Mouse (Mus musculus) liver, embryonic 15.5 days (tissue): ENCODE results near the gene Gm10647. TPM values are rescaled to one million over a fixed set of nuclear protein-coding genes. Genes with fewer than 3 reads are reported as not detected.
A peak's percentile ranks its signal among the peaks of the same experiment; 100 is the strongest.
"Not testable (repeated sequence)": the region's sequence is repeated elsewhere in the genome, so short reads cannot be mapped to it uniquely, and the experiment has no call there.

Experiments
- ATAC-seq: fragments of 200-750 bp; cut with Nextera tagmentation; 2 replicates; pipeline ENCODE4 v1.8.0; 2017; ENCODE audit warnings: moderate number of reproducible peaks, mild to moderate bottlenecking, moderate library complexity; ENCODE audit not compliant: insufficient read depth
- H3K27ac ChIP-seq: fragments of 300-500 bp; sonication (generic); replicated peaks from 2 replicates; pipeline ENCODE4 v1.5.1; 2015; ENCODE audit warnings: mild to moderate bottlenecking, inconsistent platforms
- H3K27me3 ChIP-seq: fragments of 300-500 bp; sonication (generic); 2 replicates; pipeline ENCODE4 v1.6.1; 2015; ENCODE audit warnings: mild to moderate bottlenecking, inconsistent platforms
- H3K36me3 ChIP-seq: fragments of 300-500 bp; sonication (generic); replicated peaks from 2 replicates; pipeline ENCODE4 v1.6.1; 2015; ENCODE audit warnings: moderate library complexity, mild to moderate bottlenecking, inconsistent platforms
- H3K4me1 ChIP-seq: fragments of 300-500 bp; sonication (generic); replicated peaks from 2 replicates; pipeline ENCODE4 v1.6.1; 2015; ENCODE audit warnings: inconsistent platforms
- H3K4me2 ChIP-seq: fragments of 300-500 bp; sonication (generic); 2 replicates; pipeline ENCODE4 v1.6.1; 2015; ENCODE audit warnings: moderate library complexity, mild to moderate bottlenecking, inconsistent platforms
- H3K4me3 ChIP-seq: fragments of 300-500 bp; sonication (generic); replicated peaks from 2 replicates; pipeline ENCODE4 v1.5.1; 2015; ENCODE audit warnings: mild to moderate bottlenecking, inconsistent platforms
- H3K9ac ChIP-seq: fragments of 300-500 bp; sonication (generic); 2 replicates; pipeline ENCODE4 v1.6.1; 2015; ENCODE audit warnings: moderate library complexity, mild to moderate bottlenecking, inconsistent platforms
- H3K9me3 ChIP-seq: fragments of 300-500 bp; sonication (generic); replicated peaks from 2 replicates; pipeline ENCODE4 v1.6.1; 2016; ENCODE audit warnings: inconsistent platforms
- WGBS: fragments of 180-500 bp; shearing (Covaris S2); methylation state at CpG from one replicate; pipeline ENCODE4 v1.1.7; 2015; ENCODE audit warnings: mixed read lengths; ENCODE audit not compliant: insufficient replicate concordance; 5-methylcytosine and 5-hydroxymethylcytosine counted together
- polyA plus RNA-seq: library from polyadenylated mRNA; unstranded; fragments of >200 nt; fragmentation: Nextera tagmentation; extraction: Ambion mirVana; gene quantifications from 2 replicates; pipeline ENCODE4 v1.2.1, GENCODE M21; 2015

Gene Gm10647
- polyA plus RNA-seq, result 0.15 and 0.26 TPM in 2 replicates

- 58% methylated on average over 5 of the region's 5 CpGs for WGBS
- ATAC-seq, result no peak
- Histone ChIP-seq H3K4me3 (peak within 1 kb of the TSS; percentile 67), H3K4me2 (peak within 1 kb of the TSS; percentile 92), H3K27me3 (peaks cover 28% of the 10 kb centered on the region), H3K9ac (no peak within 1 kb of the TSS), H3K36me3 (no peaks in the 10 kb centered on the region), H3K27ac (peak within 1 kb of the TSS; percentile 86; the same call in 1 of the 2 replicates), H3K9me3 (no peaks in the 10 kb centered on the region), H3K4me1 (peaks cover 28% of the 10 kb centered on the region)
Observed at GRCm38 (mm10) chr9:66796739-66797138, at the start of gene Gm10647. Gene Gm10647, plus strand, starts transcription at chr9:66797039.

- Histone ChIP-seq H3K36me3 (no peaks in the 10 kb centered on the region), H3K9ac (no peak overlapping the region), H3K27ac (no peak overlapping the region), H3K27me3 (no peaks in the 10 kb centered on the region; the same call in 1 of the 2 replicates), H3K4me3 (no peak overlapping the region), H3K4me1 (no peaks in the 10 kb centered on the region), H3K9me3 (no peaks in the 10 kb centered on the region), H3K4me2 (no peak overlapping the region)
- no peak for ATAC-seq
- 78% methylated on average over 15 of the region's 15 CpGs for WGBS
Observed at GRCm38 (mm10) chr9:66748390-66748789, 48.4 kb upstream of the Gm10647 start.

GRCm38 (mm10) chr9:66752849-66753248, 44.0 kb upstream of the Gm10647 start:
- no peaks in the 10 kb centered on the region for H3K4me1 ChIP-seq
- no peak for ATAC-seq
- H3K4me3 ChIP-seq, result no peak overlapping the region
- no peaks in the 10 kb centered on the region; the same call in 1 of the 2 replicates for H3K27me3 ChIP-seq
- WGBS, result 58% methylated on average over 6 of the region's 6 CpGs
- no peaks in the 10 kb centered on the region for H3K36me3 ChIP-seq
- no peak overlapping the region for H3K4me2 ChIP-seq
- H3K27ac ChIP-seq, result no peak overlapping the region
- H3K9ac ChIP-seq, result no peak overlapping the region
- no peaks in the 10 kb centered on the region for H3K9me3 ChIP-seq

- Histone ChIP-seq H3K4me1 (no peaks in the 10 kb centered on the region), H3K27me3 (no peaks in the 10 kb centered on the region), H3K27ac (no peak overlapping the region), H3K36me3 (no peaks in the 10 kb centered on the region), H3K4me2 (no peak overlapping the region), H3K9ac (no peak overlapping the region), H3K9me3 (no peaks in the 10 kb centered on the region), H3K4me3 (no peak overlapping the region)
- WGBS, result 43% methylated on average over 1 of the region's 1 CpGs
- no peak for ATAC-seq
Observed at GRCm38 (mm10) chr9:66760991-66761390, 35.8 kb upstream of the Gm10647 start.

GRCm38 (mm10) chr9:66768721-66769120, 28.1 kb upstream of the Gm10647 start:
- Histone ChIP-seq H3K9me3 (no peaks in the 10 kb centered on the region), H3K4me2 (no peak overlapping the region), H3K4me3 (no peak overlapping the region), H3K36me3 (no peaks in the 10 kb centered on the region), H3K4me1 (0 out of 2 replicates have a peak, but pooled peaks cover 3% of the 10 kb centered on the region), H3K9ac (no peak overlapping the region), H3K27ac (no peak overlapping the region), H3K27me3 (no peaks in the 10 kb centered on the region)
- no peak for ATAC-seq
- 68% methylated on average over 1 of the region's 1 CpGs for WGBS

- H3K9me3 ChIP-seq, result no peaks in the 10 kb centered on the region
- ATAC-seq, result 0 out of 2 replicates have a peak, but pooled peaks have one; percentile 51
- WGBS, result 32% methylated on average over 3 of the region's 3 CpGs
Observed at GRCm38 (mm10) chr9:66769275-66769674, 27.6 kb upstream of the Gm10647 start.

GRCm38 (mm10) chr9:66770701-66771100, 26.1 kb upstream of the Gm10647 start:
- Histone ChIP-seq H3K27ac (no peak overlapping the region), H3K27me3 (no peaks in the 10 kb centered on the region), H3K4me3 (no peak overlapping the region), H3K4me2 (no peak overlapping the region), H3K9ac (no peak overlapping the region), H3K9me3 (no peaks in the 10 kb centered on the region), H3K36me3 (no peaks in the 10 kb centered on the region), H3K4me1 (0 out of 2 replicates have a peak, but pooled peaks cover 3% of the 10 kb centered on the region)
- ATAC-seq, result no peak

More at GRCm38 (mm10) chr9:66769275-66769674, 27.6 kb upstream of the Gm10647 start:
- H3K27ac ChIP-seq, result no peak overlapping the region
- no peak overlapping the region for H3K4me3 ChIP-seq
- H3K4me1 ChIP-seq, result 0 out of 2 replicates have a peak, but pooled peaks cover 3% of the 10 kb centered on the region
- no peaks in the 10 kb centered on the region for H3K36me3 ChIP-seq
- H3K9ac ChIP-seq, result no peak overlapping the region
- H3K27me3 ChIP-seq, result no peaks in the 10 kb centered on the region
- no peak overlapping the region for H3K4me2 ChIP-seq

GRCm38 (mm10) chr9:66784552-66784951, 12.3 kb upstream of the Gm10647 start:
- H3K4me2 ChIP-seq, H3K36me3 ChIP-seq, H3K9ac ChIP-seq, H3K4me1 ChIP-seq, H3K4me3 ChIP-seq, H3K27me3 ChIP-seq, H3K27ac ChIP-seq, ATAC-seq, H3K9me3 ChIP-seq: not testable (repeated sequence)
- 60% methylated on average over 1 of the region's 3 CpGs for whole genome bisulfite sequencing

GRCm38 (mm10) chr9:66787821-66788220, 9.0 kb upstream of the Gm10647 start:
- no peaks in the 10 kb centered on the region for H3K36me3 ChIP-seq
- no peaks in the 10 kb centered on the region for H3K9me3 ChIP-seq
- no peaks in the 10 kb centered on the region for H3K4me1 ChIP-seq
- H3K4me2 ChIP-seq, result no peak overlapping the region
- 13% methylated on average over 2 of the region's 2 CpGs for WGBS
- no peak overlapping the region for H3K9ac ChIP-seq
- no peak for ATAC-seq
- H3K27me3 ChIP-seq, result peaks cover 4% of the 10 kb centered on the region; the same call in 1 of the 2 replicates
- H3K27ac ChIP-seq, result no peak overlapping the region
- H3K4me3 ChIP-seq, result no peak overlapping the region

GRCm38 (mm10) chr9:66794629-66795463, 2.0 kb upstream of the Gm10647 start:
- Histone ChIP-seq H3K4me1 (peaks cover 28% of the 10 kb centered on the region), H3K36me3 (no peaks in the 10 kb centered on the region), H3K27me3 (peaks cover 23% of the 10 kb centered on the region), H3K9ac (peak overlapping the region; percentile 57), H3K9me3 (no peaks in the 10 kb centered on the region), H3K4me2 (peak overlapping the region; percentile 92), H3K4me3 (peak overlapping the region; percentile 67), H3K27ac (peak overlapping the region; percentile 86; the same call in 1 of the 2 replicates)
- 0 out of 2 replicates have a peak, but pooled peaks have one; percentile 0 for ATAC-seq
- 2% methylated on average over 43 of the region's 43 CpGs for WGBS

- under 1% methylated on average over 42 of the region's 42 CpGs for WGBS
- Histone ChIP-seq H3K4me3 (peak within 1 kb of the TSS; percentile 67), H3K27ac (peak within 1 kb of the TSS; percentile 86), H3K36me3 (no peaks in the 10 kb centered on the region), H3K9me3 (no peaks in the 10 kb centered on the region), H3K9ac (peak within 1 kb of the TSS; percentile 57), H3K4me2 (peak within 1 kb of the TSS; percentile 92), H3K4me1 (peaks cover 28% of the 10 kb centered on the region), H3K27me3 (peaks cover 23% of the 10 kb centered on the region)
- peak; percentile 97 for ATAC-seq
Observed at GRCm38 (mm10) chr9:66795464-66796324, 1.1 kb upstream of the Gm10647 start, which contains the start of gene Aph1b. Gene Aph1b, minus strand, starts transcription at chr9:66795490.
